Mouse (Mus musculus) left cerebral cortex, adult 2 months (tissue): ENCODE data around the gene Eif2ak4. TPM values are rescaled to one million over a fixed set of nuclear protein-coding genes. Genes with fewer than 3 reads are reported as not detected.
A peak's percentile ranks its signal among the peaks of the same experiment; 100 is the strongest.

Experiments used
- DNase-seq, 2 experiments: peaks; one replicate each; pipeline ENCODE4 v3.0.0; 2021 to 2022; ENCODE audit warnings: low spot score in 2 of 2, mixed read lengths in 1 of 2; ENCODE audit errors: extremely low spot score in 1 of 2
- H3K27ac ChIP-seq: fragments of 200-600 bp; 2 replicates; pipeline ENCODE4 v1.8.1; 2022
- H3K4me3 ChIP-seq: fragments of 200-600 bp; 2 replicates; pipeline ENCODE4 v1.8.1; 2022
- CTCF ChIP-seq: fragments of 200-600 bp; IDR thresholded peaks from 2 replicates; pipeline ENCODE4 v1.8.1; 2022; ENCODE audit warnings: antibody characterized with exemption, mild to moderate bottlenecking, moderate library complexity
- intact Hi-C: fragments of 180-260 bp; cut with DNase I; formaldehyde crosslinking; loops from one replicate; pipeline ENCODE4 v1.15.1; 2025
- total RNA-seq, 2 experiments: library from RNA; stranded (reverse); gene quantifications; 2 replicates each; pipeline ENCODE4 v1.2.3; 2021

The Eif2ak4 gene
- total RNA-seq, 2 experiments from 2014 or later = 22.2 to 25.1 TPM

- Histone ChIP-seq H3K27ac (0 out of 2 replicates have a peak overlapping the region, but pooled peaks have one; percentile 19), H3K4me3 (no peak overlapping the region)
- no peak for DNase-seq
- intact Hi-C loops = loop anchor here (2.0 to 5.0 kb wide), 2 partner anchors 72 to 113 kb away; no protein-coding TSS in a partner anchor
- TF ChIP-seq CTCF = no peak
These were observed 12.9 kb upstream of the Eif2ak4 start for GRCm38 (mm10) chr2:118375522-118375921.

GRCm38 (mm10) chr2:118375931-118376330, 12.5 kb upstream of the Eif2ak4 start:
- Histone ChIP-seq H3K27ac (no peak overlapping the region), H3K4me3 (no peak overlapping the region)
- DNase-seq = peak in 1 of 2 experiments; percentile 24
- TF ChIP-seq CTCF = no peak
- intact Hi-C loops = loop anchor here (2.0 to 5.0 kb wide), 2 partner anchors 71 to 113 kb away; no protein-coding TSS in a partner anchor

DNA sequence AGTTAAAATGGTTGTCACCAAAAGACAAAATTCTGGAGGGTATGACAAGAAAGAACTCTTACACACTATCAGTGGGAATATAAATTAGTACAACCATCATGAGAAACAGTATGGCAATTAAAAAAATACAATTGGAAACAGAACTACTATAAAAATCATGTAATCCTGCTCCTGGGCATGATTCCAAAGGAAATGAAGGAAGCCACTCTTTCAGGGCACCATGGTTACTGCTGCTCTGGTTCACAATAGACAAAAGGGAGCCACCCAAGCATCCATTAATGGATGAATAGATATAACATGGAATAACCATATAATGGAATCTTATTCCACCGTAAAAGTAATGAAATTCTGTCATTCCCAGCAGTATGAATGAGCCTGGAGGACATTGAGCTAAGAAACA, 8.7 kb upstream of the Eif2ak4 start:
- intact Hi-C loops = loop anchor here (5.0 kb wide), 1 partner anchor 68 kb away; no protein-coding TSS in a partner anchor
- no peak for DNase-seq
- Histone ChIP-seq H3K4me3 (no peak overlapping the region), H3K27ac (no peak overlapping the region)
- TF ChIP-seq CTCF = no peak

GRCm38 (mm10) chr2:118383387-118383786, 5.0 kb upstream of the Eif2ak4 start:
- Histone ChIP-seq H3K27ac (no peak overlapping the region), H3K4me3 (no peak overlapping the region)
- intact Hi-C loops = no loop called here
- TF ChIP-seq CTCF = no peak
- DNase-seq = no peak

GRCm38 (mm10) chr2:118389569-118389968, 1.2 kb downstream of the Eif2ak4 start:
- intact Hi-C loops = no loop called here
- DNase-seq = no peak
- TF ChIP-seq CTCF = no peak
- no peak overlapping the region for H3K27ac ChIP-seq
- H3K4me3 ChIP-seq = peak overlapping the region; percentile 86

- Histone ChIP-seq H3K4me3 (no peak overlapping the region), H3K27ac (no peak overlapping the region)
- intact Hi-C loops = no loop called here
- no peak for TF ChIP-seq CTCF
- no peak for DNase-seq
These were observed 1.7 kb downstream of the Eif2ak4 start for GRCm38 (mm10) chr2:118390072-118390471.

GRCm38 (mm10) chr2:118391201-118391600, 2.8 kb downstream of the Eif2ak4 start:
- intact Hi-C loops = no loop called here
- Histone ChIP-seq H3K27ac (no peak overlapping the region), H3K4me3 (no peak overlapping the region)
- no peak for TF ChIP-seq CTCF
- no peak for DNase-seq

- DNase-seq = no peak
- intact Hi-C loops = no loop called here
- TF ChIP-seq CTCF = no peak
- Histone ChIP-seq H3K27ac (no peak overlapping the region), H3K4me3 (no peak overlapping the region)
These were observed 11.3 kb downstream of the Eif2ak4 start for GRCm38 (mm10) chr2:118399751-118400150.

DNA sequence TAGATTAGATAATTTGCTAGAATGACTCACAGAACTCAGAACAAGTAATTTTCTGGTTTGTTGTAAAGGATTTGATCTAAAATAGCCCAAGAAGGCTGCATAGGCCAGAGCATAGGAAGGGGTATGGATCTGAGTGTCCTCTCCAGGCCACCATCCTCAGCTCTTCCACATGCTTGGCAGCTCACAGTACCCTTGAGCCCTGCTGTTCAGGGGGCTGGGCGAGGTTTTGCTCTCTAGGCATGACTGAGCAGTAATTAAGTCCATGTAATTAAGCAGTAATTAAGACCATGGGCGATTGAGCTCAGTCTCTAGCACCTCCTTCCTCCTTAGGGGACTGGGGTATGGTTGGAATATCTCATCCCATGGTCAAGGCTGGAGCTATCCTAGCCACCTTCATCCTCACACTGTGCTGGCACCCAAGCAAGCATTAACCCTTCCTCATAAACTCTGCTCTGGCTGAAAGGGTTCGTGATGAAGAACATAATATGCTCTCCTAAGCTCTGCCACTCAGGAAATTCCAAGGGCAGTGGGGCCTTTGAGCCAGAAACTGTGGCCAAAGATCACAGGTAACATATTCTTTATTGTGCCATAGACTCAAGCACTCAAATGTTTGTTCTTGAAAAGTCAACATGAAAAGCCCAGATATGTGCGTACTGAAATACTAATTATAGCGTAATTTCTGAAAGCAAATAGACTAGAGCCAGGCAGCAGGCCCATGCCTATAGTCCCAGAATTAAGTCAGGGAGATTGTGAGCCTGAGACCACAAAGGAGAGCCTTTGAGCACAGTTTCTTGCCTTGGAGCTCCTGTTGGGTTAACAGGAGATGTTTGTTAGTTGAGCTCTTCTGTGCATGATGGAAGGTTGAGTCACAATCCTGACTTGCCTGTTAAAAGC, 13.7 kb downstream of the Eif2ak4 start:
- no peak overlapping the region for H3K27ac ChIP-seq
- intact Hi-C loops = no loop called here
- H3K4me3 ChIP-seq = no peak overlapping the region
- no peak for DNase-seq
- TF ChIP-seq CTCF = no peak

GRCm38 (mm10) chr2:118404336-118404735, 15.9 kb downstream of the Eif2ak4 start:
- H3K4me3 ChIP-seq = no peak overlapping the region
- intact Hi-C loops = no loop called here
- no peak for TF ChIP-seq CTCF

DNA sequence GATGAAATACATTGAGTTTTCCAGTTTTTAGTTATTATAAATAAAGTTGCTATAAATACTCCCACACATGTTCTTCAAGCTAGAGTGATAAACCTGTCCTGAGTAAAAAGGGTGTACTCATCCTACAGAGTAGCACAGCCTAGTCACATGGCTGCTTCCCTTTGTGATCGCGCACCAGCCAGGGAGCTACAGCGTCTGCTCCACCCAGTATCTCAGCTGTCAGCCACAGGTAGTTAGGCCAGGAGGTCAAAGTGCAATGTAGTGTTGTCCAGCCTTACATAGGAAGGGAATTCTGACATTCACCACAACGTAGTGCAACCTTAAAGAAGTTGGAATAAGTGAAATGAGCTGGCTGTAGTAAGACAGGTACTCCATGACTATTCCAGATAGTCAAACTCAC, 17.1 kb downstream of the Eif2ak4 start:
- intact Hi-C loops = no loop called here
- no peak overlapping the region for H3K4me3 ChIP-seq
- TF ChIP-seq CTCF = no peak
- no peak overlapping the region for H3K27ac ChIP-seq
- DNase-seq = no peak

More at GRCm38 (mm10) chr2:118404336-118404735, 15.9 kb downstream of the Eif2ak4 start:
- H3K27ac ChIP-seq = no peak overlapping the region
- no peak for DNase-seq

GRCm38 (mm10) chr2:118406811-118407210, 18.4 kb downstream of the Eif2ak4 start:
- intact Hi-C loops = no loop called here
- no peak overlapping the region for H3K4me3 ChIP-seq
- DNase-seq = no peak
- no peak for TF ChIP-seq CTCF
- H3K27ac ChIP-seq = no peak overlapping the region
